Mouse (Mus musculus) naive thymus-derived CD4-positive, alpha-beta T cell, adult 2 months (primary cell): ENCODE measurements around the gene Cacna2d1.

Experiments used
- DNase-seq: peaks from one replicate; pipeline ENCODE4 v3.0.0-alpha.2; 2011; ENCODE audit warnings: low read depth

Cacna2d1 gene

DNA sequence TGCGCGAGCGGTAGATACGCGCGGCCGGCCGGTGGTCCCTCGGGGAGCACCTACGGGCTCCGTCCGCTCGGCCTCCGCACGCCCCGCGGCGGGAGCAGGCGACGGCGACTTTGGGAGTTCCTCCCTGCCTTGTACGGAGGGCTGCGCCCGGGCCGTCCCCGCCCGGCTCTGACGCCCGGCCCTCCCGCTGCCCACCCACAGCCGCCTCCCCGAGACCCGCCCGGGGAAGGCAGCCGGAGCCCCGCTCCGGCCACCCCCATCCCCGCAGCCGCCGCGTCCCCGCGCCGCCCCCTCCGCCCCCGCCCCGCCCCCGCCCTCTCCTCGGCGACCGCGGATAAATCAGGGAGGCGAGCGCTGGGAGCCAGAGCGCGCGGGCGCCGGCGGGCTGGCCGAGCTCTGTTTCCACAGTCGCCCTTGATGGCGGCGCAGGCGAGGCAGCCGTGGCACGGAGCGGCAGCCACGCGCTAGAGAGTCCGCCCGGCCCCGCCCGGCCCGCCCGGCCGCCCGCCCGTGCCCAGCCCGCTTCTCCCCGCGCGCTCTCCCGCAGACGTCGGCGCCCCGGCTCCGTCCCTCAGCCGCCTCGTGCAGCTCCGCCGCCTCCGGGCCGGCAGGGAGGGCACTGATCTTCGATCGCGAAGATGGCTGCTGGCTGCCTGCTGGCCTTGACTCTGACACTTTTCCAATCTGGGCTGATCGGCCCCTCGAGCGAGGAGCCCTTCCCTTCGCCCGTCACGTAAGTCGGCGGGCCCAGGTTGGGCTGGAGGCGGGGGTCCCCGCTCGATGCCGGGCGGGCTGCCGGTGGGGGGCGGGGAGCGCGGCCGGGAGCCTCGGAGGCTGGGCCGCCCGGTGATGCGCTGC is at the start of gene Cacna2d1:
Cacna2d1 (plus strand) TSS at position 316 of the 858 bp plus-strand sequence.
- no peak for DNase-seq

DNA sequence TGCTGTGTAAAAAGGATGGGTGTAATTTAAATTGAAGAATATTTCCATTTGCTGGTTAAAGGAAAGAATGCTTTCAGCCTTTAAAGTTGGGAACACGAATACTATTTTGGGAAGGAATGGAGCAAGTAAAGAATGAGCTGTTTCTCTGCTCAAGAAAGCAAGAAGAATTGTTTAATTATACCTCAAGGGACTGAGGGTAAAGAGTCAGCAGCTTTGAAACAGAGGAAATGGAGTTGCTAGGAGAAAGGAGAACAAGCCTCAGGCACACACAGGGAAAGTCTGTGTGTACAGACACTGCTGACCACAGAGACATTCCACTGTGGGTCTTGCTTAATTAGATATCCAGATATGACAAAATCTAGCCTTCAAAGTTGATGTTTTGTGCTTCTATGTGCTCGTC is 39.4 kb upstream of the Cacna2d1 start:
- no peak for DNase-seq

- DNase-seq: no peak
Observed at GRCm38 (mm10) chr5:15896706-15897105, 37.8 kb upstream of the Cacna2d1 start.

GRCm38 (mm10) chr5:15906446-15906845 is 28.0 kb upstream of the Cacna2d1 start:
- DNase-seq: no peak

GRCm38 (mm10) chr5:15914931-15915330 is 19.6 kb upstream of the Cacna2d1 start:
- DNase-seq: no peak

DNA sequence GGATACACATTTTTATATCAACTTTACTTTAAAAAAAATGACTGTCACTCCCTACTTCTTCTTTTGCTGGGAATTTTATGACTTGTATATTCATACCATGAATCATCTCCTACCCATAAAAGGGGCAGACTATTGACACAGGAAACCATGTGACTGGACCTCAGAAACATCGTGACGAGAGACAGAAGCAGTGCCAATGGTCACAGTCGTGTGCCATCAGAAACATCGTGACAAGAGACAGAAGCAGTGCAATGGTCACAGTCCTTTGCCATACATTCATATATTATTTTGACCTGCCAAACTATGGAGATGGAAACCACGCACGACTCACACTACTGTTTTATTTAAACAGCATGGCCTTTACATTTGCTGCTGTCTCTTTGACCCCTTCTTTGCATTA is 6.0 kb upstream of the Cacna2d1 start:
- DNase-seq: no peak

DNA sequence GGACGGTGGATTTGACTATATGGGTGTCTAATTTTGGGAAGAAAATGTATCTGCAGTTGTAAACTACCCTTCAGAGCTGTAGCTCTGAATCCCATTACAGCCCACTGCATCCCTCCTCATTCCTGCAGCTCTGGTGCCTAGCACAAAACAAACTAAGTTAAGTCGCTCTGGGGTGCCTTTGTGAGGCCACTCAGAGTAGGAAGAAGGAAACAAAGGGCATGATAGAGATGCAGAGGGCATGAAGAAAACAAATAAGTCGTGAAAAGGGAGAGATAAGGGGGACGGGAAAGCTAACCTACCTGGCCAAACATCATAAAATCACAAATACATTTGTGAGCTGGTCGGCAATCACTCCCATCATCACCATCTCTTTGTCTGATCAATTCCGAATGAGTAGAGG is 1.5 kb upstream of the Cacna2d1 start:
- DNase-seq: no peak

- no peak for DNase-seq
Observed at GRCm38 (mm10) chr5:15933581-15934375, 713 bp upstream of the Cacna2d1 start.

- DNase-seq: no peak
Observed at GRCm38 (mm10) chr5:15935234-15935728, 790 bp downstream of the Cacna2d1 start.

DNA sequence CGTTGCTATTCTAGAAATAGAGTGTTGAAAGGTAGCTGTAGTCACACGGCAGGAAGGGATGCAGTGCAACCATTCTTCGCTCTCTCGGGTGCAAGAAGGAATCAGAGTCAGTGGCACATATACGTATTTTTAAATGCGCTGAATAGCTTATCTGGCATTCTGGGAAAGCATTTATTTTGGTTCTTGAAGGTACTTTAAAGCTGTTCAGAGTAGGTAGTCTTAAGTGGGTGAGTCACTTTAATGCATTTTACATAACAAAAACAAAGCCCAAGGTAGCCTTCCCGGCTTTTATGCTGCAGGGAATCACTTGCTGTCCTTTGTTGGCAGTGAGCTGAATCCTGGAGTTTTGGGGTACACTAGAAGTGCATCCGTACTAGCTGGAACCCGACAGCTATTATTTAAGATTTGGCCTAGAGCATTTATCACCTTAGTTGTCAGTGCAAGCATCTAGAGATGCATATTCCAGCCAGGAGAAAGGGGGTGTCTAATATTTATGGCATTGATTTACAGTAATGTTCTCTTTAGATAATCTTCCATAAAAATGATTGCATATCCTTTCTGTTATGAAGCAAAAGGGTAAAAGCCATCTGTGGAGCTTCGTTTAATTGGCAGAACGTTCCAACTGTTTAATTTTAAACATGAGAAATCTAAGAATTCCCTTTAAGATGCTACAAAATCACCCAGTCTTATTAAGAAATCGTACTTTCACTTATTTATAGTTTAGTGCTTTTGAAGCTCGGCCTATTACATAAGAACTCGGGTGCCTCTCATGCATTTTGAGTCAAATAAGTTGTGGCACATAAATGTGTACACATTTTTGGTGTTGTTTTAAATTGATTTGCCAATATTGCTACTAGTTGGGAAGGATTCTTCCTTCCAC is 1.6 kb downstream of the Cacna2d1 start:
- no peak for DNase-seq

- no peak for DNase-seq
Observed at GRCm38 (mm10) chr5:15941191-15941725, 6.8 kb downstream of the Cacna2d1 start.

DNA sequence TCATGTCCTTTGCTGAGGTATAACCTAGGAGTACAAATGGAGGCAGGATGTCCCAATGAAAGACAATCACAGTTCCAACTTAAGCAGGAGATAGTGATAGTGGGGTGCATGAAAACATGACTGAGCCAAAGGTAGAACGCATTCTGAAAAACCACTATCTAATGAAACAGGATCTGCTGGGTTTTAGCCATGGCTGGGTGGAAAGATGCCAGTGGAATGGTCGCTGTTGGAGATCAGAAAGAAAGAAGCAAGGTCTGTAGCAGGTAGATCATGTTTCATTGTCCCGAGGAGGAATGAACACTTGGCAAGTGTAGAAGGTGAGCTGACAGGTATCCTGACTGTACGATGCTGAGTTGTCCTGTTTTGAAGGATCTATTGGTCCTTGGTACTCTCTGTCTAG is 7.6 kb downstream of the Cacna2d1 start:
- DNase-seq: no peak

DNA sequence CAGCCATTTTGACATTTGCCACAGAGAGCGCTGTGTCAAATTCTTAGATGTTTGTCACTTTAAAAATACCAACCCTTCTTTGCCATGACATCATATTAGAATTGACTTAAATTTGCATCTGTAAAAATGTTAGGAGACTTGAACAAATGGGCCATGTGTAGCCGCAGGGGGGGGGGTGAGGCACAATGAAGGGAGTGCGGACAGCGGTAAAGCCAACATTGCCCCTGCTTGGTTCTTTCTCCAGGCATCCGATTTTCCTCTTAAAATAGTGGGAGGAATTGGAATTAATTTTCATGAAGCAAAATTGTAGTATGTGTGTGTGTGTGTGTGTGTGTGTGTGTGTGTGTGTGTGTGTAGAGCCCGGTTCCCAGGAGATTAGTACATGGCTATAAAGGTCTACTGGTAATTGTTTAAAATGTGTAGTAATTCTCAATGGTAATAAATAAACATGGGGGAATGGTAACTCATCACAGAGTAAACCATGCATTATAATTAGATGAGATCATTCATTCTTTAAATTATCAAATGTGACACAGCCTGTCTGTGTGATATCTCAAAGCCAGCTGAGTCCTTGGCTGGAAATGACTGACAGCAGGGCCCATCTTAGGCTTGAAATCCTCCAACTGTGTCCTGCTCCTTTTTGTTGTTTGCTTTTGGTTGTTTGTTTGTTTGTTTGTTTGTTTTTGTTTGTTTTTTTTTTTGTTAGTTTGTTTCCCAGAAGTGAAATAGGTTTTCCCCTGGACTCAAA is 14.0 kb downstream of the Cacna2d1 start:
- no peak for DNase-seq

GRCm38 (mm10) chr5:15959760-15960159 is 25.3 kb downstream of the Cacna2d1 start:
- no peak for DNase-seq

GRCm38 (mm10) chr5:15961866-15962265 is 27.4 kb downstream of the Cacna2d1 start:
- no peak for DNase-seq

DNA sequence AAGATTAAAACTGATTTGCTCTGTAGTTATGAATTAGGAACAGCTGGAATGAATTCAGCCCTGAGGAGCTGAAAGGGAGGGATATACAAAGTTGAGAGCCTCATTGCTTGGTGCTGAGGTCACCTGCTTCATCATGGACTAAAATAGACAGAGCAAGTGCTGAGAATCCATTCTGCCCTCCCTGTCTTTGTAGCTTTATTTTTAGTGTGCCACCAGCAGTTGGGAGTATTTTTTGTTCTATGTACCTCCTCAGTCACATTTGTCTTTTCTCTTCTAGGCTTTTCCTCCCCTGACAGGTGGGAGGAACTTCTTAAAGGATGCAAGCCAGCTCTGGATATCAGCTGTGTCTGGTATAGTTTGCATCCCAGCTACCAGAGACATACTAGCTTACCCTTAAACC is 32.4 kb downstream of the Cacna2d1 start:
- no peak for DNase-seq

GRCm38 (mm10) chr5:15971821-15972220 is 37.3 kb downstream of the Cacna2d1 start:
- DNase-seq: no peak

DNA sequence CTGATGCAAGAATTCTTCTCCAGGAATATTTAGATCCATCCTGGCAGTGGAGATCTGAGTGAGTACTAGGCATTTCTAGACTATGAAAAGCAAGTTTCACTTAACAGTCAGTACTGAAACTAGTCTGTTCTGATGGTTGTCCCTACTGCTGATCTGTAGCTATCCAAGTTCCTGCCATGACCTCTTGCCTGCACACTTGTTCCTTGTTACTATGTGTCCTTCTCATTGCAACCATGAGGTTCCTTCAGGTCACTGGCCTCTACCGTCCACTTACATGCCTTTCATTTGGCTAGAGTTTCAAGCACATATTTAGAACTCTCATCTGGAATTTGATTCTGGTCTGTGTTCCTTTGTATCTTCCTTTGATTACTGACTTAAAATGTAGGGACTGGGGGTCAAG is 37.9 kb downstream of the Cacna2d1 start:
- no peak for DNase-seq

- no peak for DNase-seq
Observed at GRCm38 (mm10) chr5:15974652-15975051, 40.2 kb downstream of the Cacna2d1 start.

GRCm38 (mm10) chr5:15979225-15979624 is 44.7 kb downstream of the Cacna2d1 start:
- no peak for DNase-seq

DNA sequence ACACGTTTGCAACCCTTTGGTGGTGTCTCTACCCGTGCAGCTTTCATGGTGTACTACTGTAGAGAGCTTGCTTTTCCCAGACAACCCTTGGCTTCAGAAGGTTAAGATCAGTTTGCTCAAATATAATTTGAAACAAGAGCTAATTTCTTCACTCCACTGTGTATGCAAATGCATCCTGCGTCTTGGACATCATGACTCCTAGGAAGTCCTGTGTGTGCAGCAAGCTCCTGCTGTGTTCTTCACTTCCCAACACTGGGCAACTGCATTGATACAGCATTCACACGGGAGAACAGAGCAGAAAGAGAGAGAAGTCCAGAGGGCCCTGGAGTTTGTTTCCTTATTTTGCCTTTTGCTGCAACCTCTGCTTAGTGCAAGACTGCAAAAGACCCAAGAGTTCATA is 48.1 kb downstream of the Cacna2d1 start:
- no peak for DNase-seq
